Mouse (Mus musculus) C2C12 (cell line): ENCODE data around the gene Myo5a.

Experiments used
- CEBPB ChIP-seq: IDR thresholded peaks from one replicate; pipeline ENCODE4 v1.6.1; 2011; ENCODE audit warnings: low read depth, mild to moderate bottlenecking, control low read depth, moderate library complexity
- CTCF ChIP-seq: IDR thresholded peaks from one replicate; pipeline ENCODE4 v1.5.1; 2011; ENCODE audit not compliant: control insufficient read depth, insufficient read depth, insufficient read length
- FOSL1 ChIP-seq: IDR thresholded peaks from one replicate; pipeline ENCODE4 v1.8.0; 2011; ENCODE audit warnings: mild to moderate bottlenecking, low read length; ENCODE audit not compliant: poor library complexity, insufficient read depth, severe bottlenecking
- MAX ChIP-seq: IDR thresholded peaks from one replicate; pipeline ENCODE4 v1.6.1; 2011; ENCODE audit warnings: mild to moderate bottlenecking, control low read depth
- MYOD1 ChIP-seq: IDR thresholded peaks from one replicate; pipeline ENCODE4 v1.6.1; 2011; ENCODE audit warnings: low read depth; ENCODE audit not compliant: control insufficient read depth, insufficient read length
- USF1 ChIP-seq: IDR thresholded peaks from one replicate; pipeline ENCODE4 v1.6.1; 2011; ENCODE audit warnings: low read depth, mild to moderate bottlenecking, control low read depth, moderate library complexity

DNA sequence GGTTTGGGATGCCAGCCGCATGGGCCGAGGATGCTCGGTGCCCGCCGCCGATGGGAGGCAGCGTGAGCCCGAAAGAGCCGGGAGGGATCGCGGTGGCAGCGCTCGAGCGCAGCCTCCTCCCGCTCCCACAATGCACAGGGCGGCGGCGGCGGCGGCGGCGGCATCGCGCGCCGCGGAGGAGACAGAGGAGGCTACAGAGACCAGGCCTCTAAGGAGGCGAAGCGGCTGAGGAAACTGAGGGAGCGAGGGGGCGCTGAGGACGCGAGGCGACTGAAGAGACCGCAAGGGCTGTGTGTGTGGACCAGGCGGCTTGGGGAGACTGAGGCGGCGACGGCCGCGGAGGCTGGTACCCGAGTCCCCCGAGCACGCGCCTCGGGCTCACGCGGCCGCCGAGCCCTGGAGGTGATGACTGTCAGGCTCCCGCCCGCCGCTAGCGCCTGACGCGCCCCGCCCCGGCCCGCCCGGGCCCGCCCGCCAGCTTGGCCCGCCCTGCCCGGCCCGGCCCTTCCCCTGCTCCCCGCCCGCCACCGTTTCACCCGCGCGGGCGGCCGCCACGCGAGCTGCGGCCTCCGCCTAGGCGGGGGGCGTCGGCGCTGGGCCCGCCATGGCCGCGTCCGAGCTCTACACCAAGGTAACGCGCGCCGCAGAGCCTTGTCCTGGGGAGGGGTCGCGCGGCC is 352 bp downstream of the Myo5a start:
- TF ChIP-seq CTCF = peak; percentile 54
- peak; percentile 6 for TF ChIP-seq MAX
- TF ChIP-seq FOSL1 = no peak
- no peak for TF ChIP-seq MYOD1
- no peak for TF ChIP-seq USF1
- TF ChIP-seq CEBPB = no peak
